Mouse (Mus musculus): ENCODE results near the gene Cbln3.

Gene Cbln3

GRCm38 (mm10) chr14:55845506-55846294 lies 38.5 kb downstream of the Cbln3 start:
- peak; percentile 55 to 72 for DNase-seq

- peak in 1 of 2 experiments; percentile 43 for DNase-seq
Measured at GRCm38 (mm10) chr14:55842794-55843193, 41.4 kb downstream of the Cbln3 start.

- DNase-seq, result no peak
Measured at GRCm38 (mm10) chr14:55840853-55841366, 43.3 kb downstream of the Cbln3 start.

DNA sequence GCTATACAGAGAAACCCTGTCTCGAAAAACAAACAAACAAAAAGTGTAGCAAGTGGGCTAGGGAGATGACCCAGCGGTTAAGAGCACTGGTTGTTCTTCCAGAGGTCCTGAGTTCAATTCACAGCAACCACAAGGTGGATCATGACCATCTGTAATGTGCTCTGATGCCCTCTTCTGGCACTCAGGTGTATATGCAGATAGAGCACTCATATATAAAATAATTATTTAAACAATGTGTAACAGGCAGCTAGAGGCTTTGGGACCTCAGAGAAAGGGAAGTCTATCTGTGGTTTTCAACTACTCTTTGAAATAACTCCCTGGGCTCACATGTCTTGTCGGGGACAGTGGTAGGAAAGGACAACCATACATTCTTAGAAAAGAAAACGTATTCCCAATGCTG lies 45.5 kb downstream of the Cbln3 start:
- no peak for DNase-seq

GRCm38 (mm10) chr14:55838312-55838711 lies 45.9 kb downstream of the Cbln3 start:
- DNase-seq, result no peak

GRCm38 (mm10) chr14:55834808-55835533 lies 49.2 kb downstream of the Cbln3 start:
- no peak for DNase-seq

DNA sequence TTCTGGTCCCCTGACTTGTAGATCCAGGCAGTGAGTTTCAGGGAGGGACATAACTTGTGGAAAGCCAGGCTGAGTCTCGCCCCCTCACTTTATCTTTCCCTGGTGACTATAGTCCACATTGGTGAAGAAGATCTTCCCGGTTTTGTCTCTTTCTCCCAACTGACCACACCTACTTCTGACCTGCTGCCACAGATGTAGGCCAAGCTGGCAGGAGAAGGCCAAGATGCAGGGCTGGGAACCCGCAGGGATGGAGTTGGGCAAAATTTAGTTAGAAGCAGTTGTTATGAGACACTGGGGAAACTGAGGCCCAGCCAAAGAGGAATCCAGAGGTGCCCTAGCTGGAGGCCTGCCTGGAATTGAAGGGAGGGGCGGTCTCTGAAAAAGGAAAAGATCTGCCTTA lies 51.1 kb downstream of the Cbln3 start:
- no peak for DNase-seq

DNA sequence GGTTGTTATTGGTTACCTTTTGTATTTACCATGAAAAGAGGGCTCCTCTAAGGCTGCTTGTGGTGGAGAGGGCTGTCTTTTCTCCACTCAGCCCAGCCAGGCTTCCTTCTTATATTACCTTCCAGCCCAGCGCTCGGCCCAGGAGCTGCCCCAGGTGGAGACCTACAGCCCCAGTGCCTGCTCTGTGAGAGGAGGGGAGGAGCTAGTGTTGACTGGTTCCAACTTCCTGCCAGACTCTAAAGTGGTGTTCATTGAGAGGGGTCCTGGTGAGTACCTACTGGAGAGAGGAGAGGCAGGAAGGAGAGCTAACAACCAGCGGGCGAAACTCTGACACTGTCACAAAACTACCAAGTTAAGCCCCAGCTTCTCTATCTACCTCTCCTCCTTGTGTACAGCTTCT lies 53.9 kb downstream of the Cbln3 start:
- no peak for DNase-seq

DNA sequence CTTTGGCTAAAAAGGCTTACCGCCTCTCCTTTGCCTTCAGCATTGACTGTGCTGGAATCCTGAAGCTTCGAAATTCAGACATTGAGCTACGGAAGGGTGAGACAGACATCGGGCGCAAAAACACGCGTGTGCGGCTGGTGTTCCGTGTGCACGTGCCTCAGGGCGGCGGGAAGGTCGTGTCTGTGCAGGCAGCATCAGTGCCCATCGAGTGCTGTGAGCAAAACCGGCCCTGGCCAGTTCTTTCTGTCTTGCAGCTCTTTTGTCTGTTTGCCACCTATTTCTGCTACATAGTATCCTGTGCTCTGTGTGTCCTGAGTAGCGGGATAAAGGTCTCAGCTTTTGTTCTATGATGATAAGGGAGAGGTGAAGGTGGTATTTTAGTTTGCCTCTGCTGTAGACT lies 54.3 kb downstream of the Cbln3 start:
- DNase-seq, result no peak
